Mouse (Mus musculus): ENCODE measurements around the gene Ccnl2. TPM values are rescaled to one million over a fixed set of nuclear protein-coding genes. Genes with fewer than 3 reads are reported as not detected.
A peak's percentile ranks its signal among the peaks of the same experiment; 100 is the strongest.

Ccnl2 gene
- total RNA-seq, 2 experiments from 2014 or later, result 153 to 155 TPM

- no peak for DNase-seq (ENCODE audit: low spot score in 2 of 2)
These were observed 49.5 kb downstream of the Ccnl2 start for GRCm38 (mm10) chr4:155861787-155862186.

GRCm38 (mm10) chr4:155863001-155863400 lies 50.7 kb downstream of the Ccnl2 start, which contains the start of gene Tas1r3:
Gene Tas1r3, minus strand, starts transcription at chr4:155863362.
- no peak for DNase-seq (ENCODE audit: low spot score in 2 of 2)

- no peak for DNase-seq (ENCODE audit: low spot score in 2 of 2)
These were observed 56.5 kb downstream of the Ccnl2 start for GRCm38 (mm10) chr4:155868614-155869298.

- DNase-seq (ENCODE audit: low spot score in 2 of 2), result peak; percentile 93 to 94
These were observed 57.2 kb downstream of the Ccnl2 start, which contains the start of the genes Cptp and Ints11 for GRCm38 (mm10) chr4:155869317-155870033. Gene Cptp, minus strand, starts transcription at chr4:155869440. Gene Ints11, plus strand, starts transcription at chr4:155869546.

GRCm38 (mm10) chr4:155871404-155871803 lies 59.1 kb downstream of the Ccnl2 start:
- no peak for DNase-seq (ENCODE audit: low spot score in 2 of 2)

Small RNAs within 50 kb of the gene (microRNA-seq; reads per million reads assigned to microRNA genes)
- gene Gm27743, result not detected

Other genes starting within 250 kb of the Ccnl2 start
- 10 to 100 TPM; 30.5 to 32.9 TPM for gene Slc35e2, start 211.1 kb upstream of the Ccnl2 start, total RNA-seq (2021)
- 10 to 100 TPM; 53.8 to 55.0 TPM for gene Cdk11b, start 187.6 kb upstream of the Ccnl2 start, total RNA-seq (2021)
- not detected for gene Gm10563, start 167.1 kb upstream of the Ccnl2 start, total RNA-seq (2021)
- 10 to 100 TPM; 18.8 to 25.4 TPM for gene Mmp23, start 159.1 kb upstream of the Ccnl2 start, total RNA-seq (2021)
- 10 to 100 TPM; 41.5 to 44.2 TPM for gene Mib2, start 143.3 kb upstream of the Ccnl2 start, total RNA-seq (2021)
- gene Fndc10, start 118.1 kb upstream of the Ccnl2 start, total RNA-seq (2021), result 10 to 100 TPM; 54.6 to 60.4 TPM
- 10 to 100 TPM; 88.9 to 96.2 TPM for gene Ssu72, start 107.7 kb upstream of the Ccnl2 start, total RNA-seq (2021)
- 1 to 10 TPM; 1.5 to 2.2 TPM for gene Tmem240, start 77.7 kb upstream of the Ccnl2 start, total RNA-seq (2021)
- 100 to 1,000 TPM in 1 of 2 experiments, 10 to 100 TPM in 1; 99.1 to 102 TPM for gene Atad3a, start 51.4 kb upstream of the Ccnl2 start, total RNA-seq (2021)
- gene Vwa1, start 37.8 kb upstream of the Ccnl2 start, total RNA-seq (2021), result 1 to 10 TPM; 5.7 to 7.4 TPM
- gene Tmem88b, start 26.6 kb upstream of the Ccnl2 start, total RNA-seq (2021), result under 1 TPM; 0.79 to 0.84 TPM
- gene Ankrd65, start 22.1 kb upstream of the Ccnl2 start, total RNA-seq (2021), result not detected
- 100 to 1,000 TPM; 110 to 122 TPM for gene Mrpl20, start 9.6 kb upstream of the Ccnl2 start, total RNA-seq (2021)
- 100 to 1,000 TPM; 123 to 129 TPM for gene Aurkaip1, start 18.8 kb downstream of the Ccnl2 start, total RNA-seq (2021)
- gene Mxra8, start 27.2 kb downstream of the Ccnl2 start, total RNA-seq (2021), result 10 to 100 TPM; 86.3 to 93.5 TPM
- 10 to 100 TPM; 53.5 to 53.8 TPM for gene Dvl1, start 34.9 kb downstream of the Ccnl2 start, total RNA-seq (2021)
- under 1 TPM; 0.85 to 0.92 TPM for gene Tas1r3, start 50.9 kb downstream of the Ccnl2 start, total RNA-seq (2021)
- gene Cptp, start 57.0 kb downstream of the Ccnl2 start, total RNA-seq (2021), result 10 to 100 TPM; 20.2 to 21.0 TPM
- 10 to 100 TPM; 31.0 to 31.3 TPM for gene Ints11, start 57.1 kb downstream of the Ccnl2 start, total RNA-seq (2021)
- gene Pusl1, start 79.3 kb downstream of the Ccnl2 start, total RNA-seq (2021), result 10 to 100 TPM; 42.9 to 49.0 TPM
- 10 to 100 TPM; 35.5 to 36.7 TPM for gene Acap3, start 79.3 kb downstream of the Ccnl2 start, total RNA-seq (2021)
- gene Ube2j2, start 131.3 kb downstream of the Ccnl2 start, total RNA-seq (2021), result 10 to 100 TPM; 91.9 to 94.1 TPM
- 10 to 100 TPM; 75.8 to 79.9 TPM for gene C1qtnf12, start 149.8 kb downstream of the Ccnl2 start, total RNA-seq (2021)
- 1 to 10 TPM; 7.2 to 7.7 TPM for gene B3galt6, start 180.2 kb downstream of the Ccnl2 start, total RNA-seq (2021)
- 100 to 1,000 TPM; 224 to 231 TPM for gene Sdf4, start 180.4 kb downstream of the Ccnl2 start, total RNA-seq (2021)
- gene Tnfrsf4, start 201.4 kb downstream of the Ccnl2 start, total RNA-seq (2021), result 1 to 10 TPM; 2.9 to 3.4 TPM
- gene Tnfrsf18, start 213.7 kb downstream of the Ccnl2 start, total RNA-seq (2021), result under 1 TPM in 1 of 2 experiments, not detected in 1; 0.39 TPM
- 1 to 10 TPM in 1 of 2 experiments, under 1 TPM in 1; 0.59 to 5.0 TPM for gene Ttll10, start 246.9 kb downstream of the Ccnl2 start, total RNA-seq (2021)